Mouse (Mus musculus) spleen, adult 18-20 months (tissue): ENCODE data around the gene Grip1.

Source experiments
- DNase-seq, 2 experiments: peaks; one replicate each; pipeline ENCODE4 v3.0.0; 2022; ENCODE audit warnings: mixed read lengths in 2 of 2

The Grip1 gene

DNA sequence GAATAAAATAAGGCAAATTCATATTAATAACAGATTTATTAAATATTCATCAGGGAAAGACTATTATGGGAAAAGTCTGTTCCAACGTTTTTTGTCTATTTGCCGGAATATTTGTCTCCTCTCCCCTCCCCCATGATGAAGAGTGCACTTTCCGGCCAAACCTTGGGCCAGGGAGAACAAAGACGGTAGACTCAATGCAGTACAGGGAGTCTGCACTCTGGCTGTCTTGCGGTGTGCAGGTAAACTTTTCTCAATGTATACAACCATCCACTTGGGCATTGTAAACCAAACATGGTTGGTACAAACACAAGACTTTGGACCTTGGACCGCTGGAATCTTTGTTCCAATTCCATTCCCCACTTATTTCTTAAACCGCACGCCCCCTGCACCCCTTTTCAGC is 525.8 kb downstream of the Grip1 start:
- no peak for DNase-seq

DNA sequence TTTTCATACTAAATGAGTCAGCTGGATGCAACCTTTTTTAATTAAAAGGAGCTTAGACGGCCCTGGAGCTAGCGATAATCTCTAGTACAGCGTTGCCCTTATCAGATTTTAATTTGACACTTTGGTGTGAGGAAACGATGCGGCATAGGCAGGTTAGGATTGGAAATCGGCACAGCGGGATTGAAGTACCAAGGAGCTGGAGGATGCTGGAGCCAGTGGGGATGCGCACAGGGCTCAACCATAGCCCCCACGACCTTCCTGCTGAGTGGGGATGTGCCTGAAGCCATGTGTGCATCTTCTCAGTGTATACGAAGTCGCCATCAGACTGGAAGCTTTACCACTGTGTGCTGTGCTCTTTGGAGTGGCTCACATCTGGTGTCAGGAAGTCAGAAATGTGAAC is 526.4 kb downstream of the Grip1 start:
- DNase-seq = no peak

DNA sequence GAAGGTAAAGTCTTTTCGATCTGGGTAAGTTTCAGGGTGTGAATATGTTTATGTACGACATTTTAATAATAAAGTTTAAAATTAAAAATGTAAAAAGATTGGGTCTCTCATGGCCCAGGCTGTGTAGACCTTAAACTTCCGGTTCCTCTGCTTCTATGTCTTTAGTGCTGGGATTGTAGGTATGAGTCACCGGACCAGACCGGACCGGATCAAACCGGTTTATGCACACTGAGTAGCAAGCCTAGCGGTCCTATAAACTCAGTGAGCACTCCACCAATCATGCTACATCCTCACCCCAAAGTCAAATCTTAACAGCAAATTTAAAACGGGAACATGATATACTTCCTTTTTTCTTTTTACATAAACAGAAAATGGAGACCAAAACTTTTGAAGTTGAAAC is 530.7 kb downstream of the Grip1 start:
- DNase-seq = no peak

DNA sequence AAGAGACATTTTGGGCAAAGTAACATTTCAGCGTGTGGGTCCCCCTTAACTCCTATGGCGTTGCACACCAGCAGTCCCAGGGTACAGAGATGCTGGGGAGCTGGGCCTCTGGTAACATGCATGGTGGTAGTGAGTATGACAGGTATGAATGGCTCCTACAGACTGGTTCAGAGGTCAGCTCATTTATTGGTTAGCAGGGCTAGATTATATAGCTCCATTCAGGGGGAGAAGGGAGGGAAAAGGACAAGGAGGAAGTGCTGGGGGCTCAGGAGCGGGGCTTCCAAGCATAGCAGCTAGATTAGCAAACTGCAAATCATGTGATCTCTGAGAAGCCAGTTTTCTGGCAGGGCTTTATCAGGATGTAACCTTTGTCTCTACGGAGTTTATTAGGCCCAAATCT is 544.8 kb downstream of the Grip1 start:
- DNase-seq = no peak

DNA sequence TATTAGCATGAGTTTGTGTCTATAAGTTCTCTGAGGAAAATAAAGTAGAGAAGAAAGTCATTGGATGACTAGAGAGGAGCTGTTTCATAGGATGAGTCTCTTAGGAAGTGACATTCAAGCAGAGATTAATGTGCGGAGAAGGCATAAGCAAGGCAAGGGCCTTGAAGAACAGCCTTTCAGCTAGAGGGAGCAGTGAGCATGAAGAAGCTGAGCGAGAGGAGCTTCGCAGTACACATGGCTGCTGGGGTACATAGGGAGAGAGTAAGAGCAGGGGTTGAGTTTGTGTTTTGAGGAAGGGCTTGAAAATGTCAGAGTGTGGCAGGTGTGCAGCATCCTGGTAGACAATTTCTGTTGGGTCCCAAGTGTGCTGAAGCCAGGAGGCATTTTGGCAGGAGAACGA is 548.5 kb downstream of the Grip1 start:
- DNase-seq = no peak

DNA sequence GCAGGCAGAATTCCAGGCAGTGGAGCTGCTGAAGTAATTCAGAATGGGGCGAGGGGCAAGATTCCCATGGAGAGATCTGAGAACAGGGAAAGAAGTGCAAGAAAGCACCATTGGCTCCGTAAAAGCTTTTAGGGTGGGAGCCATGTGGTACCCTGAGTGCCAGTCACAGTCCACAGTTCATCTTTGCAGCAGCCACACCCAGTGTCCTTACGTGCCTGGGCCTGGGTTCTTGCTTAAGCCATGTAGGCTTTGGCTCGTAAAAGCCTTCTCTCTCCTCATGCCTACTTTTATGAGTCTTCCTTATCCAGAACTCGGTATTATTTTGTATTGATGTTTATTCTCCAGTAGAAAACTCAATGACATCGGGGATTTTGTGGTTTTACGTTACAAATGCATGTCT is 550.5 kb downstream of the Grip1 start:
- DNase-seq = no peak

DNA sequence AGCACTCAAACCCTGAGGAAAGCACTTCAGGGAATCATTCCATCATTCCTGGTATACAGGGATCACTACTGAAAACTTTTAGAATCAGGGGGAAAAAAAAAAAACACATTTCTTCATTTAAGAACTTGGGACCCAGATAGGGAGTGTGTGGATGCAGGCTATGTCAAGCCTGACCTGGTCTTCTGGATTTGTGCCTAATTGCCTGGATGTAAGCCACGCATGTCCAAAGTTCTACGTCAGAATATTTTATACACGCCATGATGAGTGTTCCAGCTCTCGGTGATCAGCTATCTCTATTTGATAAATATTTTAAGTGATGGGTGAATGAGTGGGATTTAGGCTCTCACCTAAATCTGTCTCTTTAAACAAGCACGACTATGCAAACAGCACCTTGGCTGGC is 552.0 kb downstream of the Grip1 start:
- DNase-seq = no peak

GRCm38 (mm10) chr10:120012331-120012730 is 558.7 kb downstream of the Grip1 start:
- DNase-seq = no peak

DNA sequence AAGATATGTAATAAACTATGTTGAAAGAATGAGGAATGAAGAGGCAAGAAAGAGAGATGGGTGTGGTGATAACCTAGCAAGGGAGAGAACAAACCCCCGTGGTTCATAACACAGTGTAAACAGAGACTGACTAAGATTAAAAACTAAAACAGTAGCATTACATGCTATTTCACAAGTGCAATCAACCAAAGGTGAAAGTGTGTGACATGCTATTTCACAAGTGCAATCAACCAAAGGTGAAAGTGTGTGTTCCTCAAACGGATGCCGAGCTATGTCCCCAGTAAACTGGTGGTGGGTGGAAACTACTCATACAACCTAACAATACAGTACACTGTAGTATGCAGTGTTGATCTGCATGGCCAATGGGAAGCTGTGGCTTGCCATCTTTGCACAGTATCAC is 561.5 kb downstream of the Grip1 start:
- no peak for DNase-seq

GRCm38 (mm10) chr10:120026437-120026836 is 572.8 kb downstream of the Grip1 start:
- no peak for DNase-seq

GRCm38 (mm10) chr10:120030901-120031300 is 577.3 kb downstream of the Grip1 start:
- no peak for DNase-seq

DNA sequence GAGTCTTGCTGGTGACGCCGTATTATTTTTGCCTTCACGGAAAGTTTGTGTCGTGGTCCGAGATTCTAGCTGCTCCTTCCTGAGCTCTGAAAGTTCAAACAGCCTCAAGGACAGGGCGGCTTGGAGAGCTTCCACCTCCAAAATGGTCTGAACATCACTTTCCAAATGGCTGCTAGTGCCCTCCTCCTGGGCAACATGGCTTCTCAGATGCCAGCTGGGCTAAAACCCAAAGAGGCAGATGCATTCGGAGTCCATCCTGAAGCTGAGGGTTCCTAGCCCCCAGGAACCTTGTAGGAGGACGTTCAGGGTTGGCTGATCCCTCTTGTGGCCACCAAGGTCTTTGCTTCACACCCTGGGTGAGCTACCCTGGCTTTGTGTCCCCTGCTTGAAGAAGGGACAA is 577.7 kb downstream of the Grip1 start:
- DNase-seq = no peak

DNA sequence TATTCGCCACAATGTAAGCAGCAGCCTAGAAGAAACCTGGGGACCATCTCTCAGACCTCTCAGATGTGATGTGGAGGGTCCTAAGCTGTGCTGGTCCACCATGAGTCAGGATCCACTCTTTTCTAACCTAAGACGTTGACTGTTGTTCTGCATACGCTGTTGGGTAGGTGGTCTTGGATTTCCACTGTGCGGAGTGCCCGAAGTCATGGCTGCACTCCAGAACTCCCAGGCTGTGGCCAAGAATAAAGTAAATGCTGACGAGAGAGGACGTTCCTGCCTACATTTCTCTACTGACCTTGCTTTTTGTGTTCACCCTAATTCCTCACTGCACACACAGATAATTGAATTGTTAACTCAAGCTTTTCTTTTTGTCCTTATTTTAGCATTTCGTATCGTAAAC is 580.2 kb downstream of the Grip1 start:
- no peak for DNase-seq

GRCm38 (mm10) chr10:120035211-120035733 is 581.6 kb downstream of the Grip1 start:
- no peak for DNase-seq

DNA sequence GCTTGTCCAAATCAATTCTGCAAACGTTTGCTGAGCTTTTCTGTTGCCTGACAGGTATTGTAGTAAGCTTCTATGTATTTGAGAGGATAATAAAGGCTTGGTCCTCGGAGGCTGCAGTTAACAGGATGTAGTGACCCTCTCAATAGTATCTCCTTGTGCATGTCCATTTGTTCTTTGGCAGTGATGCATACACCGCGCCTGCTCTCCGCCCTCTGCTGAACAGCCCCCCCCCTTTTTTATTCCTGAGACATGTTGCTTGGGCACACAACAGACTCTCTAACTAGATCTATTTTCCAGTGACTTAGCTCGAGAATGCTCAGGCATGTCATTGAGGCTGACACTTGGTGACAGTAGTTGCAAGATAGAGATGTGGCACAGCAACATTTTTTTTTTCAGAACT is 582.2 kb downstream of the Grip1 start:
- no peak for DNase-seq

- no peak for DNase-seq
Measured at GRCm38 (mm10) chr10:120038194-120038593, 584.6 kb downstream of the Grip1 start.

DNA sequence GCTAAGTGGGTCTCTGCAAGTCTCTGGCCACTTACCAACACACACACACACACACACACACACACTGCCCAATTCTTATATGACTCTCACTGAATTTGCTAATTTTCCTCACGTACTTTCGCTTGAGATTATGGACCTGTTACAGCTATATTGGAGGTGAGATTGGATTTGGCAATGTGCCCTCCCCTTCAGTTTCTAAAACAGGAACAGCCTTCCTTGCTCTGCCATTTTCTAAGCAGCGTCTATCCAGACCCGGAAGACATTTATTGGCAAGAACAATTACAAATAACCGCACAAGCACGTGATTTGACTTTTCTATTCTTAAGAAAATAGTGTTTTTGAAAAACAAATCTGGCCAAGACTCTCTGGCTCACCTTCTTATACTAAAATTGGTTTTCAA is 590.6 kb downstream of the Grip1 start:
- DNase-seq = no peak

DNA sequence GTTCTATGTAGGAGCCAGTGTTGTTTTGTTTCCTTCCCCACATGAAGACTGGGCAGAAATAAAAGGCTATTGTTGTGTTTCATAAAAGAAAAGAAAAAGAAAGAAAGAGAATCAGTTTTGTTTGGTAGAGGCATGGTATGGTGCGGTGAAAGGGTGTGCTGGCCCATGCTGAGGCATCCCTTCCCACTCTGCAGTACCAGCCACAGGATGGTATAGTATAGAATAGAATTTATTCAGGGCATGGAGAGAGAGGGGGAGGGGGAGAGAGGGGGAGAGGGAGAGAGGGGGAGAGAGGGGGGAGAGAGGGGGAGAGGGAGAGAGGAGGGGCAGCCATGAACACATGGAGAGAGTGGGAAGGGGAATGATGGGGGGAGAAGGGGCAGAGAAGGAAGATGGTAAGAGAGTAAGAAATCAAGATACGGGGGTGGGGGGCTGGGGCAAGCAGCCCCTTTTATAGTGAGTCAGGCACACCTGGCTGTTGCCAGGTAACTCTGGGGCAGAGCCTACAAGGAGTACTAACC is 591.1 kb downstream of the Grip1 start:
- no peak for DNase-seq

- no peak for DNase-seq
Measured at GRCm38 (mm10) chr10:120060579-120061237, 607.1 kb downstream of the Grip1 start.

GRCm38 (mm10) chr10:120061238-120062130 is 607.9 kb downstream of the Grip1 start:
- no peak for DNase-seq

GRCm38 (mm10) chr10:120064424-120064823 is 610.8 kb downstream of the Grip1 start:
- DNase-seq = peak in 1 of 2 experiments; percentile 61

DNA sequence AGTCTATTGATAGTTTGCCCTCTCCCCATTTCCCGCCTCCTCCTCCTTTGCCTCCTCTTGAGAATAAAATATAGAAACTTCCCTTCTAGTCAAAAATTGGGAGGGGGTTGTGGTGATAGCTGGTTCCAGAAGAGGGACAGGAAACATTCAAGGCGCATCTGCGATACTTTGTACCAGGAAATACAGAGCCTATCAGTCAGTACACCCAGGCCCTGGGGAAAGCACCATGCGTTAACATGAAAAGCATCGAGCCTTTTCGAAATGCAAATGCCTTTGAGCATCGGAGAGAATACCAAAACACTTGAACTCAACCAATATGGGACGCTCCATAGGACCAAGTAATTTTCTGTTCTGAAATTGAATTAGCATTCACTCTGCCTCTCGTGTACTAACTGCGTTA is 612.7 kb downstream of the Grip1 start:
- no peak for DNase-seq

GRCm38 (mm10) chr10:120077850-120078249 is 624.2 kb downstream of the Grip1 start:
- no peak for DNase-seq

- DNase-seq = no peak
Measured at GRCm38 (mm10) chr10:120092548-120092947, 638.9 kb downstream of the Grip1 start.
